In the genomic region with DNA sequence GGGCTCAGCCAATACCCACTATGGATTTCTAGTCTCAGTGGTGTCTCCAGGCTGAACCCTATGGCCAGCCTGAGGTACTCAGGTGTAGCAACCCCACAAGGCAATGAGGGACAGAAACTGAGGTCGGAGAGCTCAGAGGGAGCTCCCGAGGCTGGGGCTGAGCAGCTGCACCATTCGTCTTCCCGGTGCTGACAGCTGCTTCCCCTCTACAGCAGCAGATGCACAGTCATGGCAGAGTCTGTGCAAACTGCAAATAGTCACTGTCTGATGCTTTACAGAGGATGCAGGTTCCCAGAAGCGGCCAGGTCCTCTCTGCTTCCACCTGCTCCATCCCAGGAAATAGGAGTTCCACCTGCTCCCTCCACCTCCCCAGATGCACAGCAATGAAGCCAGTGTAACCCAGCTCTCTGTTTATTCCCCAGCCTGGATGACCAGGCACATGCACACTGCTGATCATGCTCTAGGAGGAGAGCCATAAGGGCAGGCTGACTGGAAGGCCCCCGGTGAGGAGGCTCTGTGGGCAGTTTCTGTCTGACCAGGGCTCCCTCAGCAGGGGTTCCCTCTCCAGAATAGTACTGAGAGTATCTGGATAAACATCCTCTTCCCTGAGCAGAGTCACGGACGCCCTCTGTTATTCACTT, we compare ENCODE assay signal across 13 mouse cellular contexts. TPM values are rescaled to one million over a fixed set of nuclear protein-coding genes. Genes with fewer than 3 reads are reported as not detected.
DNase-seq lines count a peak whose midpoint lies in the region; ATAC-seq and TF ChIP-seq lines count a peak whose summit lies in the region.
"Had no signal": no experiment of that assay in that cellular context is flagged by ENCODE, and none has a peak within 500 bp of the region (broad histone marks: within the 10 kb centered on the region; RNA-seq: fewer than 3 reads in every experiment).

No protein-coding gene starts in this region.

- H3K4me1 ChIP-seq in forebrain, postnatal 0 days (ENCODE audit: insufficient read depth), result no peaks in the 10 kb centered on the region; the same call in 1 of the 2 replicates
- peaks cover 19% of the 10 kb centered on the region for H3K4me1 ChIP-seq in forebrain, embryonic 10.5 days
- H3K4me1 ChIP-seq in limb, embryonic 10.5 days, result peaks cover 11% of the 10 kb centered on the region; the same call in 1 of the 2 replicates
- H3K4me1 ChIP-seq: liver, embryonic 13.5 days had no signal

- no peaks in the 10 kb centered on the region for H3K9me3 ChIP-seq in forebrain, postnatal 0 days (ENCODE audit: low read length)
- H3K9me3 ChIP-seq in forebrain, embryonic 10.5 days, result no peaks in the 10 kb centered on the region
- H3K9me3 ChIP-seq in limb, embryonic 10.5 days (replicated peaks), result no peaks in the 10 kb centered on the region
- H3K9me3 ChIP-seq: liver, embryonic 13.5 days had no signal

- H3K36me3 ChIP-seq in forebrain, postnatal 0 days (ENCODE audit: insufficient read depth), result no peaks in the 10 kb centered on the region
- no peaks in the 10 kb centered on the region for H3K36me3 ChIP-seq in forebrain, embryonic 10.5 days (replicated peaks)
- no peaks in the 10 kb centered on the region for H3K36me3 ChIP-seq in limb, embryonic 10.5 days
- H3K36me3 ChIP-seq: liver, embryonic 13.5 days had no signal

- H3K9ac ChIP-seq in forebrain, postnatal 0 days, result no peak overlapping the region
- H3K9ac ChIP-seq: liver, embryonic 13.5 days had no signal

- intact Hi-C loops in gastrocnemius, adult 2 months (cut with DNase I), result no loop called here

- DNase-seq in forebrain, postnatal 0 days, result no peak
- no peak for DNase-seq in forebrain, embryonic 10.5 days (ENCODE audit: extremely low spot score, low spot score)
- DNase-seq in right cerebral cortex, postnatal 25 days, result peak; percentile 40
- DNase-seq in right cerebral cortex, postnatal 36 days (ENCODE audit: low spot score in 2 of 2), result no peak
- DNase-seq in urinary bladder, postnatal 10 days (ENCODE audit: low spot score), result no peak
- no peak for DNase-seq in limb, embryonic 10.5 days (ENCODE audit: low spot score)
- DNase-seq in gastrocnemius, adult 2 months, result no peak
- DNase-seq: cerebellum, adult 8-10 months; heart, postnatal 10 days; liver, embryonic 13.5 days; lung, postnatal 4 days had no signal

- H3K4me3 ChIP-seq in forebrain, postnatal 0 days (ENCODE audit: low read depth, low read length), result no peak overlapping the region
- no peak overlapping the region for H3K4me3 ChIP-seq in forebrain, embryonic 10.5 days
- H3K4me3 ChIP-seq in limb, embryonic 10.5 days, result no peak overlapping the region
- H3K4me3 ChIP-seq in gastrocnemius, adult 2 months, result no peak overlapping the region
- H3K4me3 ChIP-seq: liver, embryonic 13.5 days had no signal

- no peak overlapping the region for H3K4me2 ChIP-seq in forebrain, postnatal 0 days (ENCODE audit: low read depth)
- H3K4me2 ChIP-seq: liver, embryonic 13.5 days had no signal

- WGBS in forebrain, postnatal 0 days, result 53% methylated on average over 8 of the region's 8 CpGs
- WGBS in forebrain, embryonic 10.5 days, result 62% methylated on average over 8 of the region's 8 CpGs
- WGBS in limb, embryonic 10.5 days, result 45% methylated on average over 8 of the region's 8 CpGs

- H3K27ac ChIP-seq in forebrain, postnatal 0 days (ENCODE audit: low read depth, low read length), result no peak overlapping the region
- H3K27ac ChIP-seq in forebrain, embryonic 10.5 days, result no peak overlapping the region
- H3K27ac ChIP-seq in limb, embryonic 10.5 days, result no peak overlapping the region
- H3K27ac ChIP-seq in gastrocnemius, adult 2 months, result no peak overlapping the region
- H3K27ac ChIP-seq: kidney, postnatal 0 days; liver, embryonic 13.5 days had no signal

- no peak for TF ChIP-seq CTCF in forebrain, postnatal 0 days (IDR thresholded peaks at IDR 0.05; ENCODE audit: low read depth)
- TF ChIP-seq CTCF in gastrocnemius, adult 2 months (IDR thresholded peaks at IDR 0.05), result no peak

- no peaks in the 10 kb centered on the region for H3K27me3 ChIP-seq in forebrain, postnatal 0 days (ENCODE audit: insufficient read depth, low read length)
- no peaks in the 10 kb centered on the region for H3K27me3 ChIP-seq in forebrain, embryonic 10.5 days (ENCODE audit: poor library complexity, severe bottlenecking)
- H3K27me3 ChIP-seq in limb, embryonic 10.5 days (ENCODE audit: low read depth, poor library complexity, severe bottlenecking), result no peaks in the 10 kb centered on the region
- H3K27me3 ChIP-seq: liver, embryonic 13.5 days had no signal

- ATAC-seq in forebrain, postnatal 0 days, result peak; percentile 36; the same call in 1 of the 2 replicates
- ATAC-seq in megakaryocyte, adult 5-6 weeks (ENCODE audit: poor library complexity, severe bottlenecking), result peak; percentile 38; the same call in 1 of the 2 replicates

RNA-seq across cellular contexts. Expression of a gene that starts 27.4 kb away (rescaled TPM):
- total RNA-seq in forebrain, postnatal 0 days (2014; rRNA removed), result 1.2 and 2.1 TPM in 2 replicates
- polyA plus RNA-seq in forebrain, postnatal 0 days (2015; fragmentation: Nextera tagmentation; extraction: Ambion mirVana), result 2.1 and 3.1 TPM in 2 replicates
- 3.3 and 4.3 TPM in 2 replicates for polyA plus RNA-seq in forebrain, embryonic 10.5 days (2016; fragmentation: Nextera tagmentation; extraction: Ambion mirVana)
- total RNA-seq in megakaryocyte, adult 5-6 weeks (2015), result 1.3 and 1.4 TPM in 2 replicates
- total RNA-seq in megakaryocyte, adult 5-6 weeks (2017), result 1.2 and 1.5 TPM in 2 replicates
- 2.7 and 4.7 TPM in 2 replicates for polyA plus RNA-seq in limb, embryonic 10.5 days (2016; fragmentation: Nextera tagmentation; extraction: Ambion mirVana)
- not detected for total RNA-seq in gastrocnemius, adult 2 months (2021)

RNA-seq across cellular contexts. Expression of a gene that starts 58.7 kb away (rescaled TPM):
- total RNA-seq in forebrain, postnatal 0 days (2014; rRNA removed), result 1.3 TPM in 2 replicates
- polyA plus RNA-seq in forebrain, postnatal 0 days (2015; fragmentation: Nextera tagmentation; extraction: Ambion mirVana), result 1.1 and 1.2 TPM in 2 replicates
- polyA plus RNA-seq in forebrain, embryonic 10.5 days (2016; fragmentation: Nextera tagmentation; extraction: Ambion mirVana), result 0.30 and 0.50 TPM in 2 replicates
- total RNA-seq in megakaryocyte, adult 5-6 weeks (2015), result 4.8 and 5.1 TPM in 2 replicates
- 5.8 and 9.1 TPM in 2 replicates for total RNA-seq in megakaryocyte, adult 5-6 weeks (2017)
- polyA plus RNA-seq in limb, embryonic 10.5 days (2016; fragmentation: Nextera tagmentation; extraction: Ambion mirVana), result 0.25 and 0.39 TPM in 2 replicates
- 10 to 100 TPM; 11.9 to 31.5 TPM for total RNA-seq in gastrocnemius, adult 2 months (2021)
